Mouse (Mus musculus): ENCODE data around the gene Slc2a3.

DNA sequence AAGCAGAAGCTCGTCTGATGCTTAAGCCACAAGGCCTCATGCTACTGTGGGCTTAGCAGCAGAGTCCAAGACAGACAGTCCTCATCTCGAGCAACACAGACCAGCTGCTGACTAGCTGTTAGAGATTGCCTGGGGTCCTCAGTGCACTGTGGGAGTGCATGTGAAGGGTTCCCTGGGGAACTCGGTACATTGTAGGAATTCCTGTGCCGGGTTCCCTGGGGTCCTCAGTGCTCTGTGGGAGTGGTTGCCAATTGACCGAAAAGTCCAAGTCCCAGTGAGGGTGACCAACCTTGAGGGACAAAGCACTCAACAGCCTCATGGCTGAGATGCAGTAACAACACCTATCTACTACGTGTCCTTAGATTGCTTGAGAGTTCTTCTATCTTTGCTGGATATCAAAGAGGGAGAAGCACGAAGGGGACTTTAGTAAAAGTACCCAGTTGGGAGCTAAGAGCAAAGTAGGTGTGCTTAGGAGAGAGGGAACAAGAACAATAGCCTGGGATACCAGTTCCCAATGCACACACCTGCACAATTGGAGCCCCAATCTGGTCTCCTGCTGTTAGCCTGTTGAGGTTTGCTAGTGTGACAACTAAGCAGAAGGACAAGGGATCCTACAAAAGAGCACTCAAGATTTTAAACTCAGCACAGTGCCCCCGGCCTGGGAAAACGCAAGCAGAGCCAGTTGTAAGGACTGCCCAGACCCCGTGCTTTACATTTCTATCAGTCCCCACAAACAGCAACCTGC is 56.8 kb downstream of the Slc2a3 start:
- no peak for TF ChIP-seq CTCF (IDR thresholded peaks at IDR 0.05; ENCODE audit: control insufficient read depth, insufficient read depth, low read length)
- TF ChIP-seq POLR2A (IDR thresholded peaks at IDR 0.05; ENCODE audit: borderline replicate concordance, control insufficient read depth, low read depth, low read length): no peak
